Mouse (Mus musculus) testis, adult 2 months (tissue): ENCODE data around the gene Glipr2.

Source experiments
- CTCF ChIP-seq: fragments of 200-500 bp; IDR thresholded peaks from 2 replicates; pipeline ENCODE4 v1.5.1; 2012; ENCODE audit warnings: low read depth, mild to moderate bottlenecking, inconsistent platforms, low read length, moderate library complexity; ENCODE audit not compliant: control insufficient read depth, insufficient read depth, insufficient replicate concordance
- POLR2A ChIP-seq: fragments of 200-500 bp; IDR thresholded peaks from 2 replicates; pipeline ENCODE4 v1.6.1; 2012; ENCODE audit warnings: low read depth, mild to moderate bottlenecking, inconsistent platforms, low read length, moderate library complexity; ENCODE audit not compliant: control insufficient read depth

DNA sequence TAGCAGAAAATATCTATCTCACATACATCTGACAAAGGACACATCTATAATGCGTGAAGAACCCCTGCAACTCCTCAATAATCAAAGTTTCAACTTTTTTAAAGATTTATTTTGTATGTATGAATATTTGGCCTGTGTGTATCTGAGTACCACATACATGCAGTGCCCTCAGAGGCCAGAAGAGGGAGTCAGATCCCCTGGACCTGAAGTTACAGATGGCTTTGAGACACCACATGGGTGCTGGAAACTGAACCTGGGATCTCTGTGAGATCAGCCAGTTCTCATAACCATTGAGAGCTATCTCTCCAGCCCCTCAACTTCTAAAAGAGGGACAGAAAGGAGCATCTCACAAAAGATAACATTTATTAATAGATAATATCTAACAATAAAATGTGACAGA lies 36.6 kb upstream of the Glipr2 start:
- no peak for TF ChIP-seq CTCF
- no peak for TF ChIP-seq POLR2A
